ENCODE assay signal across 29 mouse cellular contexts in genomic region chr10:77454795-77455194, GRCm38 (mm10). TPM values are rescaled to one million over a fixed set of nuclear protein-coding genes. Genes with fewer than 3 reads are reported as not detected.
DNase-seq lines count a peak whose midpoint lies in the region; ATAC-seq and TF ChIP-seq lines count a peak whose summit lies in the region.
"Had no signal": no experiment of that assay in that cellular context is flagged by ENCODE, and none has a peak within 500 bp of the region (broad histone marks: within the 10 kb centered on the region; RNA-seq: fewer than 3 reads in every experiment).

No protein-coding gene starts in this region.

- peak overlapping the region; percentile 79 for H3K27ac ChIP-seq in gastrocnemius, adult 2 months
- H3K27ac ChIP-seq in heart, embryonic 12.5 days (ENCODE audit: poor library complexity, severe bottlenecking), result peak overlapping the region; percentile 87
- peak overlapping the region; percentile 65 for H3K27ac ChIP-seq in lung, embryonic 15.5 days
- no peak overlapping the region for H3K27ac ChIP-seq in MEL (ENCODE audit: control insufficient read depth, low read depth, low read length)
- H3K27ac ChIP-seq: embryonic facial prominence, embryonic 13.5 days; forebrain, embryonic 10.5 days; forebrain, embryonic 15.5 days; kidney, embryonic 15.5 days; layer of hippocampus, adult 2 months; liver, embryonic 13.5 days; midbrain, embryonic 10.5 days; neural tube, embryonic 13.5 days had no signal

- intact Hi-C loops in gastrocnemius, adult 2 months (cut with DNase I), result no loop called here
- intact Hi-C loops in heart, postnatal 36 days (cut with DNase I), result no loop called here

- no peak overlapping the region for H3K4me2 ChIP-seq in heart, embryonic 12.5 days
- no peak overlapping the region for H3K4me2 ChIP-seq in lung, embryonic 15.5 days
- H3K4me2 ChIP-seq: embryonic facial prominence, embryonic 13.5 days; forebrain, embryonic 15.5 days; kidney, embryonic 15.5 days; liver, embryonic 13.5 days; lung, embryonic 14.5 days; neural tube, embryonic 13.5 days had no signal

- no peak for TF ChIP-seq EP300 in MEL (IDR thresholded peaks at IDR 0.05; ENCODE audit: low read depth in 1 of 2, low read length in 2 of 2)

- no peaks in the 10 kb centered on the region for H3K27me3 ChIP-seq in heart, embryonic 12.5 days (replicated peaks)
- H3K27me3 ChIP-seq in lung, embryonic 15.5 days, result no peaks in the 10 kb centered on the region
- H3K27me3 ChIP-seq in MEL (ENCODE audit: control insufficient read depth in 1 of 2, insufficient read depth in 2 of 2, low read length in 2 of 2), result peaks cover 25 to 30% of the 10 kb centered on the region in 2 experiments
- H3K27me3 ChIP-seq: embryonic facial prominence, embryonic 13.5 days; forebrain, embryonic 15.5 days; kidney, embryonic 15.5 days; neural tube, embryonic 13.5 days; Patski had no signal

- H3K36me3 ChIP-seq in heart, embryonic 12.5 days, result 0 out of 2 replicates have a peak, but pooled peaks cover 2% of the 10 kb centered on the region
- no peaks in the 10 kb centered on the region for H3K36me3 ChIP-seq in lung, embryonic 15.5 days
- no peaks in the 10 kb centered on the region for H3K36me3 ChIP-seq in MEL (ENCODE audit: control insufficient read depth in 1 of 2, insufficient read depth in 2 of 2, low read length in 2 of 2)
- H3K36me3 ChIP-seq: embryonic facial prominence, embryonic 13.5 days; forebrain, embryonic 10.5 days; forebrain, embryonic 15.5 days; G1E; kidney, embryonic 15.5 days; liver, embryonic 13.5 days; midbrain, embryonic 10.5 days; neural tube, embryonic 13.5 days had no signal

- DNase-seq in gastrocnemius, adult 2 months, result no peak
- no peak for DNase-seq in gastrocnemius, postnatal 10 days
- no peak for DNase-seq in heart, postnatal 36 days
- no peak for DNase-seq in lung, adult 18-20 months
- no peak for DNase-seq in MEL (ENCODE audit: low read depth, low spot score)
- no peak for DNase-seq in spleen, adult 12 weeks (ENCODE audit: low spot score)
- DNase-seq: adrenal gland, postnatal 10 days; cerebellum, adult 11 months; cerebellum, adult 9-10 months; kidney, adult 18-20 months; kidney, postnatal 25 days; liver, embryonic 13.5 days; right cerebral cortex, postnatal 4 days; thymus, adult 2 months; thymus, postnatal 36 days had no signal

- no peaks in the 10 kb centered on the region for H3K9me3 ChIP-seq in heart, embryonic 12.5 days (replicated peaks)
- H3K9me3 ChIP-seq in lung, embryonic 15.5 days, result no peaks in the 10 kb centered on the region
- no peaks in the 10 kb centered on the region for H3K9me3 ChIP-seq in MEL (replicated peaks; ENCODE audit: insufficient read depth, low read length)
- H3K9me3 ChIP-seq: embryonic facial prominence, embryonic 13.5 days; forebrain, embryonic 10.5 days; forebrain, embryonic 15.5 days; G1E; kidney, embryonic 15.5 days; liver, embryonic 13.5 days; midbrain, embryonic 10.5 days had no signal

- no peaks in the 10 kb centered on the region for H3K79me2 ChIP-seq in MEL (ENCODE audit: control insufficient read depth, insufficient read depth, low read length, poor library complexity)

- H3K4me1 ChIP-seq in heart, embryonic 12.5 days (replicated peaks), result peaks cover 51% of the 10 kb centered on the region
- peaks cover 21% of the 10 kb centered on the region for H3K4me1 ChIP-seq in lung, embryonic 15.5 days
- H3K4me1 ChIP-seq in MEL (ENCODE audit: control insufficient read depth in 1 of 2, insufficient read depth in 2 of 2, low read length in 2 of 2), result no peaks in the 10 kb centered on the region
- H3K4me1 ChIP-seq: forebrain, embryonic 15.5 days; liver, embryonic 13.5 days had no signal

- WGBS in heart, embryonic 12.5 days, result 44% methylated on average over 6 of the region's 6 CpGs
- WGBS in lung, embryonic 15.5 days, result 52% methylated on average over 6 of the region's 6 CpGs

- no peak for TF ChIP-seq POLR2A in MEL (IDR thresholded peaks at IDR 0.05; ENCODE audit: control insufficient read depth in 1 of 2, insufficient read depth in 1 of 2, low read depth in 1 of 2, low read length in 2 of 2, poor library complexity in 1 of 2)

- TF ChIP-seq CTCF in gastrocnemius, adult 2 months (IDR thresholded peaks at IDR 0.05), result no peak
- no peak for TF ChIP-seq CTCF in MEL (IDR thresholded peaks at IDR 0.05 in 2 of 3, conservative IDR thresholded peaks at IDR 0.05 in 1 of 3; ENCODE audit: control insufficient read depth in 1 of 3, insufficient read depth in 1 of 3, low read depth in 2 of 3, low read length in 3 of 3, poor library complexity in 1 of 3, severe bottlenecking in 1 of 3)

- peak overlapping the region; percentile 49; the same call in 1 of the 2 replicates for H3K9ac ChIP-seq in heart, embryonic 12.5 days
- no peak overlapping the region for H3K9ac ChIP-seq in lung, embryonic 15.5 days
- H3K9ac ChIP-seq in MEL (ENCODE audit: control insufficient read depth, low read depth, low read length, poor library complexity, severe bottlenecking), result no peak overlapping the region
- H3K9ac ChIP-seq: embryonic facial prominence, embryonic 13.5 days; forebrain, embryonic 15.5 days; kidney, embryonic 15.5 days; liver, embryonic 13.5 days; lung, embryonic 14.5 days; neural tube, embryonic 13.5 days had no signal

- TF ChIP-seq RAD21 in MEL (IDR thresholded peaks at IDR 0.05; ENCODE audit: low read depth, low read length), result no peak

- ATAC-seq in heart, embryonic 12.5 days (ENCODE audit: insufficient number of reproducible peaks, low FRiP score), result no peak
- ATAC-seq in lung, embryonic 15.5 days (ENCODE audit: borderline replicate concordance, extremely low read depth, low FRiP score, low TSS enrichment), result no peak
- ATAC-seq: forebrain, embryonic 15.5 days; hindbrain, embryonic 16.5 days; Patski had no signal

- H3K4me3 ChIP-seq in gastrocnemius, adult 2 months, result no peak overlapping the region
- no peak overlapping the region for H3K4me3 ChIP-seq in heart, embryonic 12.5 days
- no peak overlapping the region for H3K4me3 ChIP-seq in lung, embryonic 15.5 days
- H3K4me3 ChIP-seq in MEL (ENCODE audit: control insufficient read depth in 1 of 2, insufficient read depth in 1 of 2, low read depth in 2 of 2, low read length in 2 of 2), result no peak overlapping the region
- H3K4me3 ChIP-seq: embryonic facial prominence, embryonic 13.5 days; forebrain, embryonic 10.5 days; forebrain, embryonic 15.5 days; kidney, embryonic 15.5 days; layer of hippocampus, adult 2 months; liver, embryonic 13.5 days; midbrain, embryonic 10.5 days; myocyte; neural tube, embryonic 13.5 days had no signal

TF ChIP-seq in MEL, 35 proteins besides CTCF, POLR2A, EP300 and RAD21:
- TF ChIP-seq CHD1 (IDR thresholded peaks at IDR 0.05; ENCODE audit: low read depth, low read length) (no peak), POLR2AphosphoS5 (IDR thresholded peaks at IDR 0.05; ENCODE audit: borderline replicate concordance, low read depth, low read length) (no peak), MXI1 (IDR thresholded peaks at IDR 0.05; ENCODE audit: low read depth, low read length) (no peak), RCOR1 (IDR thresholded peaks at IDR 0.05; ENCODE audit: low read depth, low read length) (no peak), MAFK (IDR thresholded peaks at IDR 0.05; ENCODE audit: borderline replicate concordance, low read depth, low read length) (no peak), ZNF384 (IDR thresholded peaks at IDR 0.05; ENCODE audit: low read depth, low read length) (0 out of 2 replicates have a peak, but pooled peaks have one; percentile 20), TBP (IDR thresholded peaks at IDR 0.05; ENCODE audit: low read depth, low read length) (no peak), USF2 (IDR thresholded peaks at IDR 0.05; ENCODE audit: borderline replicate concordance in 1 of 2, insufficient read depth in 1 of 2, low read depth in 1 of 2, low read length in 2 of 2) (no peak), BHLHE40 (IDR thresholded peaks at IDR 0.05; ENCODE audit: borderline replicate concordance, low read depth, low read length) (no peak)

RNA-seq across cellular contexts. Expression of gene Adarb1, which starts 36.7 kb away (rescaled TPM):
- 1 to 10 TPM; 6.6 to 8.9 TPM for total RNA-seq in gastrocnemius, adult 2 months (2021)
- 1 to 10 TPM; 7.5 to 9.2 TPM for total RNA-seq in gastrocnemius, postnatal 10 days (2021)
- 13.3 and 14.2 TPM in 2 replicates for polyA plus RNA-seq in heart, embryonic 12.5 days (2016; fragmentation: Nextera tagmentation; extraction: Ambion mirVana)
- total RNA-seq in heart, postnatal 36 days (2021), result 10 to 100 TPM; 16.9 to 22.0 TPM
- polyA plus RNA-seq in lung, embryonic 15.5 days (2015; fragmentation: Nextera tagmentation; extraction: Ambion mirVana), result 37.7 and 41.0 TPM in 2 replicates
- total RNA-seq in MEL (2012; rRNA removed), result 1.7 and 2.4 TPM in 2 replicates
- 1 to 10 TPM in 1 of 2 experiments, not detected in 1; 3.8 TPM for polyA plus RNA-seq in MEL (2012; ENCODE audit: insufficient read depth in 1 of 2, insufficient read length in 2 of 2, low read depth in 1 of 2, low replicate concordance in 2 of 2, missing spikeins in 1 of 2)
- polyA plus RNA-seq: G1E had no signal
